Mouse (Mus musculus): ENCODE results near the gene Ppp4r2.

Gene Ppp4r2

GRCm38 (mm10) chr6:100887012-100887411, 53.6 kb downstream of the Ppp4r2 start:
- peak; percentile 54 for DNase-seq

- no peak for DNase-seq
These were observed 55.9 kb downstream of the Ppp4r2 start for GRCm38 (mm10) chr6:100889340-100889739.

- DNase-seq: no peak
These were observed 59.1 kb downstream of the Ppp4r2 start for GRCm38 (mm10) chr6:100892489-100892888.

GRCm38 (mm10) chr6:100893073-100893472, 59.7 kb downstream of the Ppp4r2 start:
- DNase-seq: no peak

- DNase-seq: no peak
These were observed 61.8 kb downstream of the Ppp4r2 start for GRCm38 (mm10) chr6:100895183-100895582.

- DNase-seq: no peak
These were observed 63.5 kb downstream of the Ppp4r2 start for GRCm38 (mm10) chr6:100896883-100897282.

GRCm38 (mm10) chr6:100904463-100904862, 71.0 kb downstream of the Ppp4r2 start:
- no peak for DNase-seq

GRCm38 (mm10) chr6:100910136-100910675, 76.8 kb downstream of the Ppp4r2 start:
- peak; percentile 44 for DNase-seq
